Mouse (Mus musculus): ENCODE measurements around the gene Mcur1.

- TF ChIP-seq CTCF (IDR thresholded peaks at IDR 0.05; ENCODE audit: borderline replicate concordance, extremely low read depth, insufficient read depth, insufficient read length) = no peak
- no peak for TF ChIP-seq POLR2A (IDR thresholded peaks at IDR 0.05; ENCODE audit: borderline replicate concordance, extremely low read depth, insufficient read depth, insufficient read length, poor library complexity, severe bottlenecking)
These were observed 42.4 kb upstream of the Mcur1 start for GRCm38 (mm10) chr13:43602440-43602839.
